Mouse (Mus musculus): ENCODE measurements around the gene Gas2. TPM values are rescaled to one million over a fixed set of nuclear protein-coding genes. Genes with fewer than 3 reads are reported as not detected.

The Gas2 gene
- polyA plus RNA-seq, 1 experiment from 2014 or later, result 10.5 TPM

GRCm38 (mm10) chr7:51880121-51880520 lies 18.3 kb downstream of the Gas2 start:
- no peak for DNase-seq (ENCODE audit: low spot score)

GRCm38 (mm10) chr7:51885345-51885744 lies 23.5 kb downstream of the Gas2 start:
- no peak for DNase-seq (ENCODE audit: low spot score)

- DNase-seq (ENCODE audit: low spot score), result no peak
These were observed 26.1 kb downstream of the Gas2 start for GRCm38 (mm10) chr7:51887678-51888567.

DNA sequence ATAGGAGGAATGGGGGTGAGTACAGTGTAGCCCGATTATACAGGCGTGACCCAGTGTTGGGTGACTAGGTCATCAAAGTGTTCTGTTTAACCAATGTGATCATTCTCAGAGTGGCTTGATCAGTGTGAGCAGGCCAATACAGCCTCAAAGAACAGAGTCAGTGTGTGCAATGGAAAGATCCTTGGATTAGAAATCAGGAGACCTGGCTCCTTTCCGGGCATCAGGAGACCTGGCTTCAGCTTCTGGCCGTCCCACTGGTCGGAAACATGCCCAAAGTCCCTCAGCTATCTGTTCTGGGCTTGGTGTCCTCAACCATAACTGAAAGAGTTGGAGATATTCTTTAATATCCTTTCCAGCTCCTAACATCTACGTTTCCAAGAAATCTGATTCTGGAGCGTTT lies 27.8 kb downstream of the Gas2 start:
- no peak for DNase-seq (ENCODE audit: low spot score)

DNA sequence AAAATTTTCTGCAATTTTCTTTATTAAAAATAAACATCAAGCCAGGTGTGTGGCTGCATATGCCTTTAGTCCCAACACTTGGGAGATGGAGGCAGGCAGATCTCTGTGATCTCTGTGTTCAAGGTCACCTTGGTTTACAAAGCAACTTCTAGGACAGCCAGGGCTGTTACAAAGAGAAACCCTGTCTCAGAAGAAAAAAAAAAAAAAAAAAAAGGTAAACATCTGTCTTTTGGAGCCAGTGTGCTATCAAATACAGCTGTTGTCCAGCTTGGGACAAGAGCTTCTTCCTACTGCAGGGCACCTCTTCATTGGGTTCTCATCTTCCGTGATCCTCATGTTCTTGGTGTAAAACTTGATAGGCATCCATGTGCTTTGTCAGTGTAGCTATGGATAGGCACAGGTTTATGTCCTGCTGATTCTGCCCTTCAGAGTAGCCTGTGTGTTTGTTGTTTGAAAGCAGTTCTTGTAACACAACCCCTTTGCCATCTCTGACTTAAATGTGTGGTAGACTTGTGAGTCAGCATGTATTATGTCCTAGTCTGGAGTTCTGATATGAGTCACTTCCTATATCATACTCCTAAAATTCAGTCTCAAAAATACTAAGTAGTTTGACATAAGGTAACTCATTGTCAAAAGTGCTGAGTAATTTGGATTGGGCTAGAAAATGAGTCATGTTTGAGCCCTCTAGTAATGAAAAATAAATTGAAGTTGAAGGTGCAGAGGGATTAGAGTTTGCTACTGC lies 30.6 kb downstream of the Gas2 start:
- DNase-seq (ENCODE audit: low spot score), result no peak

DNA sequence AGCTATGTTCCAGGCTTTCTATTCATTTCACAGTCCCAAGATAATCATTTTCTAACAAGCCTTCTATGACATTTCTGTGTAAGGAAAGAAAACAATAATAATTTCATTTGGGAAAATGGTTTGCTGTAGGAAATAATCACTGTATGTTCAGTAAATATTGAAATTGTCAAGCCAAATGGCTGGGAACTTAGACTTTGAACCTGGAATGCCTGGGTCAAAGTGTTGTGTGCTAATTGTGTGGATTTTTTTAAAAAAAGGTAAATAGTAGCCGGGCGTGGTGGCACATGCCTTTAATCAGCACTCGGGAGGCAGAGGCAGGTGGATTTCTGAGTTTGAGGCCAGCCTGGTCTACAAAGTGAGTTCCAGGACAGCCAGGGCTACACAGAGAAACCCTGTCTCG lies 31.2 kb downstream of the Gas2 start:
- no peak for DNase-seq (ENCODE audit: low spot score)

- DNase-seq (ENCODE audit: low spot score), result no peak
These were observed 32.5 kb downstream of the Gas2 start for GRCm38 (mm10) chr7:51894133-51894801.

DNA sequence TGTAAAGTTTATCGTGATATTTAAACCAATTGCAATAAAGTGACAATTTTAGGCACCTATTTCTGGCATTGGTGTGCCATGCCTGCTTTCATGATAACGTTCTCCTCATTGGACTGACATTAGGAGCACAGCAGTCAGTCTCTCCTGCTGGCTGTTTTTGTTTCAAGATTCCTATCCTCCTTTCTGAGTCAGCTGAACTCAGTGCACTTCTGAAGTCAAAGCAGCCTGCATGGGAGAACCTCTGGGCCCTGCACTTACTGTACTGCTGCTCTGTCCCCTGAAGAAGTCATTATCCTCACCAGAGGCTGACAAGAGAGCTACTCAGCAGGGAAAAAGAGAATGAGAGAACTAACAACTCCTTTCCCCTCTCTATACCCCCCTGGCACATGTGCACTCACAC lies 33.1 kb downstream of the Gas2 start:
- DNase-seq (ENCODE audit: low spot score), result no peak

DNA sequence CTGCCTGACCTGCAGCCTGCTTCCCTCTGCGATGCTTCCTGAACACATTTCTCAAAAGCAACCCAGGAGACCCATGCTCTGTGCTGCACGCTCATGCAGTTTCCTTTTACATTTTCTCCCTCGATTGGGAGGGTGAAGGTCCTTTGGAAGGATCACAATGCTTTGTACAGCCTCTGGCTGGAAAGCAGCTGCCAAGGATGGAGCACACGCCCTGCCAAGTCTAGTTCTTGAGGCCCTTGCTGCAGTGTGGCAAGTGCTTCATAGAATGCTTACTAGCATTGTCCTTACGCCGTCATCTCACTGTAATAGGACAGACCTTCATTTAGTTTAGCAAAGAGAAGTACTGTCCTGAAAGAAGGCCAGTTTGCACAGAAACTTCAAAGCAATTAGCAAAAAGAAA lies 37.3 kb downstream of the Gas2 start:
- no peak for DNase-seq (ENCODE audit: low spot score)

DNA sequence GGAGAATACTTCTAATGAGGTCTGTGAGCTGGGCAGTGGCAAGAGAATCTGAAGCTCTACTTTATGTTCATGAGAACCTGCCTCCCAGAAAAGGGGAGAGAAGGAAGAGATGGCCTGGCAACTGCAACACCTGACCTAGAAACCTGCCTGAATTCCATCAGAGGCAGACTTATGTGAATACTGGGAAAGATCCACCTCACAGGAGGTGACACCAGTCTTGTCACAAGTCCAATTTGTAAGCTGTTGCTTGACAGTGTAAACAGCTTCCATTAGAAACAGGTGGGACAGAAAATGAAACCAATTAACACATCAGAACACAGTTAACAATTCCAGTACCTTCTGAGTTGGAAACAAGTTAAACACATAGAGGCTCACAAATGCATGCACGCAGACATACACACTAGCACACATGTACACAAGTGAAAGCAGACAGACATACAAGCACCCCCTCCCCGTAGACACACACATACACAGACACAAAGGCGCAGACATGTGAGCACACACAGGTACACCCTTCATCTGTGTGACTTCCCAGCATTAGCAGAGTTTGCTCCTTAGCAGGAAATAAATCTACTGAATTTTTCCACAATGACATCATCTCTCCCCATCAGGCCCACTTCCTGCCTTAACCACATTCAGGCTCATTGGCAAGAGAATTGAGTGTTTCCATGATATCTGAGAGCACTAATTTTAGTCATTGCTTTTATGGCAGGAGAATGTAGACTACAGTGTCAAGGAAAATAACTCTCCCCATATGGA lies 51.7 kb downstream of the Gas2 start:
- no peak for DNase-seq (ENCODE audit: low spot score)

GRCm38 (mm10) chr7:51914132-51914531 lies 52.3 kb downstream of the Gas2 start:
- DNase-seq (ENCODE audit: low spot score), result no peak

GRCm38 (mm10) chr7:51928761-51929519 lies 67.1 kb downstream of the Gas2 start:
- no peak for DNase-seq (ENCODE audit: low spot score)

- no peak for DNase-seq (ENCODE audit: low spot score)
These were observed 69.4 kb downstream of the Gas2 start for GRCm38 (mm10) chr7:51931217-51931616.

- DNase-seq (ENCODE audit: low spot score), result no peak
These were observed 75.5 kb downstream of the Gas2 start for GRCm38 (mm10) chr7:51937337-51937736.

GRCm38 (mm10) chr7:51940461-51940860 lies 78.6 kb downstream of the Gas2 start:
- no peak for DNase-seq (ENCODE audit: low spot score)

GRCm38 (mm10) chr7:51955424-51956041 lies 93.7 kb downstream of the Gas2 start:
- DNase-seq (ENCODE audit: low spot score), result no peak

DNA sequence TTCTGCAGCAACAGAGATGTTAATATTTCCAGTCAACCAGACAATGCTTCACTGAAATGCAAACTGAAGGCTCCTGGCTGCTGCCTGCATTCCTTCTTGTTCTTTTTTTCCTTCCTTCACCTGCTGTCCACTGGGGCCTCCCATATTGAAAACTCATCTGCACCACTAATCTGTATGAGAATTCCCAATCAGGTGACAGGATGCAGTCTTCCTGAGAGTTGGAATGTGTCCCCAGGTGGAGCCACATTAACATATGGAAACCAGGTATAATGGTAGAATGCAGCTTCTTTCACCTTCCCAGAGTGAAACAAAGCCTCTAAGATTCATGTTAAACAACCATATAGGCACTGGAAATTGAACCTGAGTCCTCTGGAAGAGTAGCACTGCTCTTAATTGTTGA lies 96.0 kb downstream of the Gas2 start:
- no peak for DNase-seq (ENCODE audit: low spot score)

GRCm38 (mm10) chr7:51960698-51961374 lies 99.0 kb downstream of the Gas2 start:
- no peak for DNase-seq (ENCODE audit: low spot score)

DNA sequence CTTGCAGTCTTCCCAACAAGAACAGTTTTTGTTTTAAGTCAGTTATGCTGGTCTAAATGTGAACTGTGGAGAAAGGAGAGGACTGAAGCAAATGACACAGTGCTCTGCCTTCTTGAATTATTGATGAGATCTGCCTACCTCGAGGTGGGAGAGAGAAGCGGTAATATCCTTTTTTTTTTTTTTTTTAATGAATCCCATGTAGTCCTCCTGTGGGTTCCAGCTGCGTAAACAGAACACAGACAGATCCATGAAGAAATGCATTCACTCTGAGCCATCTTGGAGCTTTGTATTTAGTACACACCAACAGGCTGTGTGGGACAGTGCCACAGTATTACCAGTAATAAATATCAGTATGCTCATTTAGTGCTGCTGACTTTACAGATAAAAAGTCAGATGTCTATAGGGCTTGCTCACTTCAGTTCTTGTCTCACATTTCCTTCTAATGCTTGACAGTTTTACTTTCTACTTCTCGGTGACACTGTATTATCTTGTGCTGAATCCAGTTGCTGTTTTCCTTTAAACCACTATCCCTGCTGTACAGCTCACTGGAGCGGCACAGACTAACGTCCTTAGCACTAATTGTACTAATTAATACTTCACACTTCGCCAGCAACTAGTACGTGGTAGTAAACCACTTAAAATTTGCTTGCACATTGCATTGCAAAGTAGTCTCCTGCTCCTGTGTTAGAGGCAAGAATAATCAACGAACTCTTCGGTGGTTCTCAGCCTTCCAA lies 100.6 kb downstream of the Gas2 start:
- no peak for DNase-seq (ENCODE audit: low spot score)
